Mouse (Mus musculus): ENCODE data around the gene Gm13283. TPM values are rescaled to one million over a fixed set of nuclear protein-coding genes. Genes with fewer than 3 reads are reported as not detected.
"Not testable (repeated sequence)": the region's sequence is repeated elsewhere in the genome, so short reads cannot be mapped to it uniquely, and the experiment has no call there.

Gm13283 gene
- total and polyA plus RNA-seq, 2 experiments from 2014 or later: 0.46 TPM; not detected in 1

- DNase-seq (ENCODE audit: low spot score): peak; percentile 89
- ATAC-seq (ENCODE audit: insufficient read depth, low read depth): peak; percentile 100
- TF ChIP-seq CTCF (IDR thresholded peaks at IDR 0.05; ENCODE audit: low read depth): peak; percentile 60
- not testable (repeated sequence) for H3K9me3 ChIP-seq (replicated peaks; ENCODE audit: control insufficient read depth, low read length); H3K27me3 ChIP-seq (ENCODE audit: control insufficient read depth, insufficient read depth, low read length); H3K36me3 ChIP-seq (replicated peaks; ENCODE audit: control insufficient read depth, insufficient read depth, low read length); H3K4me1 ChIP-seq (ENCODE audit: control insufficient read depth, insufficient read depth)
- H3K4me2 ChIP-seq (ENCODE audit: low read depth, low read length): peak overlapping the region; percentile 58
- H3K27ac ChIP-seq (ENCODE audit: low read depth): peak overlapping the region; percentile 89
- H3K9ac ChIP-seq (replicated peaks; ENCODE audit: low read depth, low read length): peak overlapping the region; percentile 61; the same call in 1 of the 2 replicates
- peak overlapping the region; percentile 52 for H3K4me3 ChIP-seq (ENCODE audit: low read depth, low read length)
- under 1% methylated on average over 18 of the region's 21 CpGs for WGBS
Observed at GRCm38 (mm10) chr4:88757628-88758031, 2.3 kb upstream of the Gm13283 start.

DNA sequence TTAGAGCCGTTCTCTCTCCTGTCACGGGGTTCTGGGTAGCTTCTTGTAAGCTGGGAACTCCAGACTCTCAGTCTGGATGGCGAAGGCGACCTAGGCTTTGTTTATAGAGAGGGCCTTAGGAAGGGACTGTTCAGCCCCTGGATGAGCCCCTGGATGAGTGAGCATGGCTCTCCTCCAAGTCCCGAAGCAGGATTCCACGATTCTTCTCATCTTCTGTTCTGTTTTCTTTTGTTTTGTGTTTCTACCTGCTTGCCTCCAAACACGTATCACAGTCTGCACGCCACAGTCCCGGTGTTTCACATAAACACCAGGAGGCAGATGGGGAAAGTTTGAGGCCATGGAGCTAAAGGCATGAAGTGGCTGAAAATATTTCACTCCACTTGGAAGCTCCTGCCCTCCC lies 1.2 kb upstream of the Gm13283 start:
- not testable (repeated sequence) for H3K4me2 ChIP-seq (ENCODE audit: low read depth, low read length); H3K9me3 ChIP-seq (replicated peaks; ENCODE audit: control insufficient read depth, low read length); H3K27ac ChIP-seq (ENCODE audit: low read depth); H3K4me3 ChIP-seq (ENCODE audit: low read depth, low read length); H3K36me3 ChIP-seq (replicated peaks; ENCODE audit: control insufficient read depth, insufficient read depth, low read length); H3K9ac ChIP-seq (replicated peaks; ENCODE audit: low read depth, low read length); ATAC-seq (ENCODE audit: insufficient read depth, low read depth); H3K4me1 ChIP-seq (ENCODE audit: control insufficient read depth, insufficient read depth); H3K27me3 ChIP-seq (ENCODE audit: control insufficient read depth, insufficient read depth, low read length); DNase-seq (ENCODE audit: low spot score)
- WGBS: 72% methylated on average over 9 of the region's 9 CpGs

- H3K27me3 ChIP-seq (ENCODE audit: control insufficient read depth, insufficient read depth, low read length); H3K9me3 ChIP-seq (replicated peaks; ENCODE audit: control insufficient read depth, low read length); H3K9ac ChIP-seq (replicated peaks; ENCODE audit: low read depth, low read length); H3K36me3 ChIP-seq (replicated peaks; ENCODE audit: control insufficient read depth, insufficient read depth, low read length); ATAC-seq (ENCODE audit: insufficient read depth, low read depth); H3K4me1 ChIP-seq (ENCODE audit: control insufficient read depth, insufficient read depth): not testable (repeated sequence)
- TF ChIP-seq CTCF (IDR thresholded peaks at IDR 0.05; ENCODE audit: low read depth): peak; percentile 66
- peak; percentile 83 for DNase-seq (ENCODE audit: low spot score)
- peak overlapping the region; percentile 78; the same call in 1 of the 2 replicates for H3K27ac ChIP-seq (ENCODE audit: low read depth)
- peak overlapping the region; percentile 37 for H3K4me3 ChIP-seq (ENCODE audit: low read depth, low read length)
- peak overlapping the region; percentile 37 for H3K4me2 ChIP-seq (ENCODE audit: low read depth, low read length)
- under 1% methylated on average over 23 of the region's 28 CpGs for WGBS
Observed at GRCm38 (mm10) chr4:88760431-88760830, 512 bp downstream of the Gm13283 start.

DNA sequence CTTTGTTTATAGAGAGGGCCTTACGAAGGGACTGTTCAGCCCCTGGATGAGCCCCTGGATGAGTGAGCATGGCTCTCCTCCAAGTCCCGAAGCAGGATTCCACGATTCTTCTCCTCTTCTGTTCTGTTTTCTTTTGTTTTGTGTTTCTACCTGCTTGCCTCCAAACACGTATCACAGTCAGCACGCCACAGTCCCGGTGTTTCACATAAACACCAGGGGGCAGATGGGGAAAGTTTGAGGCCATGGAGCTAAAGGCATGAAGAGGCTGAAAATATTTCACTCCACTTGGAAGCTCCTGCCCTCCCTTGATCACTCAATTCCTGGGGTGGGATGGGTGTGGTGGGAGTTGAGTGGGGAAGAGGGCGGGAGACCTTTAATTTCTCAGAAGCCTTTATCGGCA lies 1.9 kb downstream of the Gm13283 start:
- not testable (repeated sequence) for H3K27ac ChIP-seq (ENCODE audit: low read depth); H3K4me2 ChIP-seq (ENCODE audit: low read depth, low read length); H3K27me3 ChIP-seq (ENCODE audit: control insufficient read depth, insufficient read depth, low read length); H3K4me1 ChIP-seq (ENCODE audit: control insufficient read depth, insufficient read depth); H3K36me3 ChIP-seq (replicated peaks; ENCODE audit: control insufficient read depth, insufficient read depth, low read length); ATAC-seq (ENCODE audit: insufficient read depth, low read depth); DNase-seq (ENCODE audit: low spot score); H3K9ac ChIP-seq (replicated peaks; ENCODE audit: low read depth, low read length); H3K9me3 ChIP-seq (replicated peaks; ENCODE audit: control insufficient read depth, low read length); H3K4me3 ChIP-seq (ENCODE audit: low read depth, low read length)
- 63% methylated on average over 6 of the region's 8 CpGs for WGBS

GRCm38 (mm10) chr4:88762341-88762740 lies 2.4 kb downstream of the Gm13283 start:
- not testable (repeated sequence) for H3K27me3 ChIP-seq (ENCODE audit: control insufficient read depth, insufficient read depth, low read length); H3K27ac ChIP-seq (ENCODE audit: low read depth); H3K4me2 ChIP-seq (ENCODE audit: low read depth, low read length); H3K9me3 ChIP-seq (replicated peaks; ENCODE audit: control insufficient read depth, low read length); H3K9ac ChIP-seq (replicated peaks; ENCODE audit: low read depth, low read length); H3K4me1 ChIP-seq (ENCODE audit: control insufficient read depth, insufficient read depth); DNase-seq (ENCODE audit: low spot score); H3K4me3 ChIP-seq (ENCODE audit: low read depth, low read length); H3K36me3 ChIP-seq (replicated peaks; ENCODE audit: control insufficient read depth, insufficient read depth, low read length); ATAC-seq (ENCODE audit: insufficient read depth, low read depth)
- 45% methylated on average over 8 of the region's 9 CpGs for WGBS

DNA sequence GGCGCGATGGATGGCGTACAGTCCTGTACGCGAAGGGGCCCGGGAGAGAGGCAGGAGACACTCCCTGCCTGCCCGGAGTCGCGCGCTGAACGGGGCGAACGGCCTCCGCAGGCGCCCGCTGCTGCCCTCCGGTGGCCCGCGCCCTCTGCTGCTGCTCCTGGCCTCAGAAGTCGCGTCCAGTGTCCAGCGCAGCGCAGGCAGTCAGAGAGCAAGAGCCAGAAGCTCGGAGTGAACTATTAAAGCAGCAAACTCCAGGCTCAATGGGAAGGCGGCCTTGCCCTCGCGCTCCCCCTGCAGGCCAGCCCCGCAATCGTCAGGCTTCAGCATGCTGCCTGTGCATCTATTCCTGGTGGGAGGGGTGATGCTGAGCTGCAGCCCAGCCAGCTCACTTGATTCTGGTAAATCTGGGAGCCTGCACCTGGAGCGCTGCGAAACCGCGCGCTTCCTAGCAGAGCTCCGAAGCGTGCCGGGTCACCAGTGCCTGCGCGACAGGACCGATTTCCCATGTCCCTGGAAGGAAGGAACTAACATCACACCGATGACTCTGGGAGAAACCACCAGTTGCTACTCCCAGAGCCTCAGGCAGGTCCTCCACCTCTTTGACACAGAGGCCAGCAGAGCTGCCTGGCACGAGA lies 3.6 kb downstream of the Gm13283 start:
- H3K9me3 ChIP-seq (replicated peaks; ENCODE audit: control insufficient read depth, low read length); H3K9ac ChIP-seq (replicated peaks; ENCODE audit: low read depth, low read length); ATAC-seq (ENCODE audit: insufficient read depth, low read depth); H3K4me1 ChIP-seq (ENCODE audit: control insufficient read depth, insufficient read depth); H3K27me3 ChIP-seq (ENCODE audit: control insufficient read depth, insufficient read depth, low read length); H3K36me3 ChIP-seq (replicated peaks; ENCODE audit: control insufficient read depth, insufficient read depth, low read length): not testable (repeated sequence)
- DNase-seq (ENCODE audit: low spot score): peak; percentile 88
- H3K4me2 ChIP-seq (ENCODE audit: low read depth, low read length): peak overlapping the region; percentile 28; the same call in 1 of the 2 replicates
- peak overlapping the region; percentile 61; the same call in 1 of the 2 replicates for H3K27ac ChIP-seq (ENCODE audit: low read depth)
- peak; percentile 49 for TF ChIP-seq CTCF (IDR thresholded peaks at IDR 0.05; ENCODE audit: low read depth)
- peak overlapping the region; percentile 27 for H3K4me3 ChIP-seq (ENCODE audit: low read depth, low read length)
- 3% methylated on average over 22 of the region's 42 CpGs for WGBS

DNA sequence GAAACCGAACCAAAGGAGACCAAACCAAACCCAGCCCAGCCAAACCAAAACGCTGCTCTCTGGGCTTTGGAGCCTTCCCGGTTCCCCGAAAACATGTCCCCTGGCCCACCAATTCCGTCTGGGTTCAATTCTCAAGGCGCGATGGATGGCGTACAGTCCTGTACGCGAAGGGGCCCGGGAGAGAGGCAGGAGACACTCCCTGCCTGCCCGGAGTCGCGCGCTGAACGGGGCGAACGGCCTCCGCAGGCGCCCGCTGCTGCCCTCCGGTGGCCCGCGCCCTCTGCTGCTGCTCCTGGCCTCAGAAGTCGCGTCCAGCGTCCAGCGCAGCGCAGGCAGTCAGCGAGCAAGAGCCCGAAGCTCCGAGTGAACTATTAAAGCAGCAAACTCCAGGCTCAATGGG lies 13.6 kb downstream of the Gm13283 start, which contains the start of gene Gm13290:
Gene Gm13290 (plus strand): TSS at position 301 of the 400 bp plus-strand sequence.
- H3K27ac ChIP-seq (ENCODE audit: low read depth); H3K27me3 ChIP-seq (ENCODE audit: control insufficient read depth, insufficient read depth, low read length); H3K4me2 ChIP-seq (ENCODE audit: low read depth, low read length); H3K4me3 ChIP-seq (ENCODE audit: low read depth, low read length); H3K36me3 ChIP-seq (replicated peaks; ENCODE audit: control insufficient read depth, insufficient read depth, low read length); H3K4me1 ChIP-seq (ENCODE audit: control insufficient read depth, insufficient read depth); H3K9me3 ChIP-seq (replicated peaks; ENCODE audit: control insufficient read depth, low read length); DNase-seq (ENCODE audit: low spot score); H3K9ac ChIP-seq (replicated peaks; ENCODE audit: low read depth, low read length); ATAC-seq (ENCODE audit: insufficient read depth, low read depth): not testable (repeated sequence)
- WGBS: no CpG with 5 or more reads among the region's 32 CpGs

DNA sequence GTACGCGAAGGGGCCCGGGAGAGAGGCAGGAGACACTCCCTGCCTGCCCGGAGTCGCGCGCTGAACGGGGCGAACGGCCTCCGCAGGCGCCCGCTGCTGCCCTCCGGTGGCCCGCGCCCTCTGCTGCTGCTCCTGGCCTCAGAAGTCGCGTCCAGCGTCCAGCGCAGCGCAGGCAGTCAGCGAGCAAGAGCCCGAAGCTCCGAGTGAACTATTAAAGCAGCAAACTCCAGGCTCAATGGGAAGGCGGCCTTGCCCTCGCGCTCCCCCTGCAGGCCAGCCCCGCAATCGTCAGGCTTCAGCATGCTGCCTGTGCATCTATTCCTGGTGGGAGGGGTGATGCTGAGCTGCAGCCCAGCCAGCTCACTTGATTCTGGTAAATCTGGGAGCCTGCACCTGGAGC lies 16.7 kb downstream of the Gm13283 start, which contains the start of gene Gm13289:
Gene Gm13289 (plus strand): TSS at position 301 of the 400 bp plus-strand sequence.
- H3K4me1 ChIP-seq (ENCODE audit: control insufficient read depth, insufficient read depth); H3K27me3 ChIP-seq (ENCODE audit: control insufficient read depth, insufficient read depth, low read length); H3K36me3 ChIP-seq (replicated peaks; ENCODE audit: control insufficient read depth, insufficient read depth, low read length); H3K4me2 ChIP-seq (ENCODE audit: low read depth, low read length); H3K9me3 ChIP-seq (replicated peaks; ENCODE audit: control insufficient read depth, low read length); H3K27ac ChIP-seq (ENCODE audit: low read depth); ATAC-seq (ENCODE audit: insufficient read depth, low read depth); H3K9ac ChIP-seq (replicated peaks; ENCODE audit: low read depth, low read length); DNase-seq (ENCODE audit: low spot score); H3K4me3 ChIP-seq (ENCODE audit: low read depth, low read length): not testable (repeated sequence)
- WGBS: no CpG with 5 or more reads among the region's 29 CpGs
